Mouse (Mus musculus) myocyte (in vitro differentiated cells): Measurements from ENCODE around the gene Sbk2. TPM values are rescaled to one million over a fixed set of nuclear protein-coding genes. Genes with fewer than 3 reads are reported as not detected.
"Not testable (repeated sequence)": the region's sequence is repeated elsewhere in the genome, so short reads cannot be mapped to it uniquely, and the experiment has no call there.

ENCODE experiments used
- H3K27me3 ChIP-seq: one replicate; pipeline ENCODE4 v1.6.1; 2011; ENCODE audit not compliant: control insufficient read depth, insufficient read depth, insufficient read length
- H3K36me3 ChIP-seq: one replicate; pipeline ENCODE4 v1.6.1; 2011; ENCODE audit not compliant: control insufficient read depth, insufficient read depth
- H3K4me2 ChIP-seq: one replicate; pipeline ENCODE4 v1.6.1; 2011; ENCODE audit warnings: low read depth, control low read depth
- H3K4me3 ChIP-seq: one replicate; pipeline ENCODE4 v1.5.1; 2011; ENCODE audit warnings: mild to moderate bottlenecking, control low read depth, moderate library complexity
- H3K79me2 ChIP-seq: one replicate; pipeline ENCODE4 v1.6.1; 2011; ENCODE audit not compliant: control insufficient read depth, insufficient read depth
- H3ac ChIP-seq: one replicate; pipeline ENCODE4 v1.6.1; 2011; ENCODE audit not compliant: control insufficient read depth, insufficient read length
- CEBPB ChIP-seq: IDR thresholded peaks from 2 replicates; pipeline ENCODE4 v1.6.1; 2011; ENCODE audit warnings: mild to moderate bottlenecking, moderate library complexity; ENCODE audit not compliant: poor library complexity, insufficient read depth, severe bottlenecking
- E2F4 ChIP-seq: IDR thresholded peaks from one replicate; pipeline ENCODE4 v1.6.1; 2011; ENCODE audit warnings: mild to moderate bottlenecking, control low read depth, moderate library complexity; ENCODE audit not compliant: insufficient read depth
- MAX ChIP-seq: IDR thresholded peaks from one replicate; pipeline ENCODE4 v1.6.1; 2011; ENCODE audit warnings: low read depth, mild to moderate bottlenecking, control low read depth
- MYOD1 ChIP-seq, 3 experiments: IDR thresholded peaks; one replicate each; pipeline ENCODE4 v1.6.1; 2011; ENCODE audit warnings: control low read depth in 2 of 3, low read depth in 2 of 3, mild to moderate bottlenecking in 2 of 3, moderate library complexity in 1 of 3; ENCODE audit not compliant: insufficient read length in 2 of 3, control insufficient read depth in 1 of 3
- MYOG ChIP-seq, 3 experiments: IDR thresholded peaks; one replicate each; pipeline ENCODE4 v1.6.1; 2011; ENCODE audit warnings: control low read depth in 2 of 3, low read depth in 2 of 3, mild to moderate bottlenecking in 2 of 3; ENCODE audit not compliant: insufficient read length in 2 of 3, control insufficient read depth in 1 of 3, insufficient read depth in 1 of 3
- POLR2A ChIP-seq: IDR thresholded peaks from one replicate; pipeline ENCODE4 v1.6.1; 2011; ENCODE audit warnings: low read depth, mild to moderate bottlenecking, control low read depth, moderate library complexity; ENCODE audit not compliant: insufficient read length
- POLR2AphosphoS2 ChIP-seq: IDR thresholded peaks from one replicate; pipeline ENCODE4 v1.6.1; 2011; ENCODE audit warnings: low read depth, control low read depth; ENCODE audit not compliant: insufficient read length
- REST ChIP-seq: IDR thresholded peaks from one replicate; pipeline ENCODE4 v1.6.1; 2011; ENCODE audit warnings: mild to moderate bottlenecking, control low read depth, moderate library complexity; ENCODE audit not compliant: insufficient read depth, insufficient read length
- SRF ChIP-seq: IDR thresholded peaks from one replicate; pipeline ENCODE4 v1.6.1; 2011; ENCODE audit warnings: low read depth; ENCODE audit not compliant: control insufficient read depth, insufficient read length
- TCF12 ChIP-seq: IDR thresholded peaks from one replicate; pipeline ENCODE4 v1.6.1; 2011; ENCODE audit warnings: mild to moderate bottlenecking, control low read depth; ENCODE audit not compliant: poor library complexity, insufficient read depth, severe bottlenecking
- TCF3 ChIP-seq: IDR thresholded peaks from one replicate; pipeline ENCODE4 v1.6.1; 2011; ENCODE audit warnings: low read depth, control low read depth; ENCODE audit not compliant: insufficient read length
- USF1 ChIP-seq: IDR thresholded peaks from one replicate; pipeline ENCODE4 v1.6.1; 2011; ENCODE audit warnings: low read depth, mild to moderate bottlenecking, control low read depth, moderate library complexity
- polyA plus RNA-seq: library from polyadenylated mRNA; unstranded; fragments of >200 nt; fragmentation: generic; extraction: Trizol; gene quantifications from one replicate; pipeline ENCODE4 v1.2.1, GENCODE M21; 2012; ENCODE audit warnings: missing spikeins

The Sbk2 gene
- polyA plus RNA-seq = 7.1 TPM

- TF ChIP-seq POLR2A (peak; percentile 15), MAX (no peak)
- Histone ChIP-seq H3K36me3 (no peaks in the 10 kb centered on the region), H3ac (no peak within 1 kb of the TSS), H3K27me3 (no peaks in the 10 kb centered on the region), H3K79me2 (no peaks in the 10 kb centered on the region), H3K4me2 (peak within 1 kb of the TSS; percentile 52), H3K4me3 (no peak within 1 kb of the TSS)
Measured at GRCm38 (mm10) chr7:4964272-4964671, at the start of gene Sbk2. Gene Sbk2 (minus strand): TSS chr7:4964406.

GRCm38 (mm10) chr7:5012681-5013513 lies 48.7 kb upstream of the Sbk2 start:
- Histone ChIP-seq H3K79me2 (peaks cover 18% of the 10 kb centered on the region), H3K4me2 (no peak overlapping the region), H3K4me3 (peak overlapping the region; percentile 74), H3ac (no peak overlapping the region), H3K36me3 (peaks cover 6% of the 10 kb centered on the region), H3K27me3 (no peaks in the 10 kb centered on the region)
- TF ChIP-seq TCF12 (no peak), SRF (no peak), E2F4 (no peak), POLR2A (no peak), REST (no peak)

GRCm38 (mm10) chr7:5008229-5008628 lies 44.0 kb upstream of the Sbk2 start:
- H3K27me3 ChIP-seq = no peaks in the 10 kb centered on the region
- peaks cover 13% of the 10 kb centered on the region for H3K36me3 ChIP-seq
- no peak overlapping the region for H3K4me2 ChIP-seq
- H3K79me2 ChIP-seq = peaks cover 4% of the 10 kb centered on the region
- no peak overlapping the region for H3ac ChIP-seq
- H3K4me3 ChIP-seq = no peak overlapping the region
- no peak for TF ChIP-seq MYOD1 (IDR thresholded peaks at IDR 0.05; ENCODE audit: control insufficient read depth in 1 of 3, insufficient read length in 2 of 3, low read depth in 2 of 3)
- no peak for TF ChIP-seq CEBPB
- TF ChIP-seq TCF3 = no peak
- TF ChIP-seq SRF = no peak
- TF ChIP-seq REST = no peak
- no peak for TF ChIP-seq TCF12
- no peak for TF ChIP-seq POLR2A
- no peak for TF ChIP-seq MAX
- no peak for TF ChIP-seq USF1
- TF ChIP-seq POLR2AphosphoS2 = no peak
- TF ChIP-seq MYOG (IDR thresholded peaks at IDR 0.05; ENCODE audit: control insufficient read depth in 1 of 3, insufficient read depth in 1 of 3, insufficient read length in 2 of 3, low read depth in 2 of 3) = no peak
- TF ChIP-seq E2F4 = no peak

DNA sequence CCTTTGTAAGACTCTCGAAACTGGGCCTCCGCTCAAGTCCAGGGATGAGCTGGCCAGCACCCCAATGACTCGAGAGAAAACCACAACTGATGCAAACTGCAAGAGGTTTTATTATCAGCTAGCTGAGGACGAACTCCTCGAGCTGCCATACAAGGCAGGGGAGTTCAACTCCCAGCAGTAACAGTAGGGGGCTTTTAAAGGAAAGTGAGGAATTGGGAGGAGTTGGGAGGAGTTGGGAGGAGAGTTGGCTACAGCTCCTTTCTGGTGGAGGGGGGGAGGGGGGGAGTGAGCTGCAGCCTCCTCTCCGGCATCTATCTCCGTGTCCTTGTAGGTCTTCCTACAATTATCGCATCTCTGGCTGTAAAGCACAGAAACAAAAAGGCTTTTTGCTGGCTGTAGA lies 38.7 kb upstream of the Sbk2 start:
- not testable (repeated sequence) for H3K27me3 ChIP-seq, H3ac ChIP-seq, H3K79me2 ChIP-seq, H3K4me2 ChIP-seq, H3K36me3 ChIP-seq, H3K4me3 ChIP-seq

GRCm38 (mm10) chr7:4999876-5000275 lies 35.7 kb upstream of the Sbk2 start:
- no peak overlapping the region for H3K4me2 ChIP-seq
- H3ac ChIP-seq = no peak overlapping the region
- no peaks in the 10 kb centered on the region for H3K36me3 ChIP-seq
- no peaks in the 10 kb centered on the region for H3K79me2 ChIP-seq
- no peaks in the 10 kb centered on the region for H3K27me3 ChIP-seq
- TF ChIP-seq MYOD1 (IDR thresholded peaks at IDR 0.05; ENCODE audit: control insufficient read depth in 1 of 3, insufficient read length in 2 of 3, low read depth in 2 of 3) (no peak), E2F4 (no peak), TCF12 (no peak), USF1 (no peak), MYOG (IDR thresholded peaks at IDR 0.05; ENCODE audit: control insufficient read depth in 1 of 3, insufficient read depth in 1 of 3, insufficient read length in 2 of 3, low read depth in 2 of 3) (no peak), POLR2A (no peak)
- H3K4me3 ChIP-seq = no peak overlapping the region

DNA sequence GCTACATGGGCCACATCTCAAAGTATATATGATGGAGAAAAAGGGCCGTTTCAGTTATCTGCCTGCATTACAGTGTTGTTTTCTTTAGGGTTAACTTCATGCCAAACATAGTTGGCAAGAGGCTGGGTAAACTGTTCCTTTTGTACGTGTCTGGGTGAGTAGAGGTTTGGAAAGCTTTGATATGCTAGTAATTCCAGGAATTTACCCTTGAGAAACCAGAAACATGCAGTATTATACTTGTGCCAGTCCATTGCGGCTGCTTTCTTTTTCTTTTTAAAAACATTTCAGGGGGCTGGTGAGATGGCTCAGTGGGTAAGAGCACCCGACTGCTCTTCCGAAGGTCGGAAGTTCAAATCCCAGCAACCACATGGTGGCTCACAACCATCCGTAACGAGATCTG lies 32.7 kb upstream of the Sbk2 start:
- Histone ChIP-seq H3K4me2 (peak overlapping the region; percentile 95), H3K4me3 (peak overlapping the region; percentile 67)

More for the DNA sequence above, 32.7 kb upstream of the Sbk2 start:
- Histone ChIP-seq H3K79me2 (no peaks in the 10 kb centered on the region), H3ac (peak overlapping the region; percentile 25), H3K27me3 (no peaks in the 10 kb centered on the region), H3K36me3 (peaks cover 4% of the 10 kb centered on the region)
- no peak for TF ChIP-seq USF1
- TF ChIP-seq POLR2A = no peak
- TF ChIP-seq TCF12 = no peak
- no peak for TF ChIP-seq MYOG (IDR thresholded peaks at IDR 0.05; ENCODE audit: control insufficient read depth in 1 of 3, insufficient read depth in 1 of 3, insufficient read length in 2 of 3, low read depth in 2 of 3)
- TF ChIP-seq TCF3 = no peak
- TF ChIP-seq E2F4 = no peak
